Mouse (Mus musculus): ENCODE measurements around the gene Dcun1d2.

Gene Dcun1d2

DNA sequence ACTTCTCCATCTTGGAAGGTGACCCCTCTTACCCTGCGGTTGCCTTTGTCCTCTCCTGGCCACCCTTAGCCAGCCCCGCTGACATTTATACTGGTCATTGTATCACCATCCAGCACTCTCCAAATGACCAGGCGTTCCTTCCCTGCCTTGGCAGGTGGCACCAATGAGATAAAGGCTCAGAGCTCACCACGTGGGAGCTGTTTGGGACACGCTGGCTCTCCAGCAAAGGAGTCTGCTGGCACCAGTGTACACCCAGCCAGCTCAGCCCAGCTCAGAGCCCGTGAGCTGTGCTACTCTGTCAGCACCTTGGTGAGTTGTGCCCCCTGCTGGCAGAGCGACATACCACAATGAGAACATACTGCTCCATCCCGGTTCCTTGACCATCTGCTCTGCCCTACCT is 33.9 kb downstream of the Dcun1d2 start, which contains the start of gene Adprhl1:
Gene Adprhl1 (minus strand): TSS at position 144 of the 400 bp plus-strand sequence.
- DNase-seq (ENCODE audit: low spot score) = peak; percentile 29

DNA sequence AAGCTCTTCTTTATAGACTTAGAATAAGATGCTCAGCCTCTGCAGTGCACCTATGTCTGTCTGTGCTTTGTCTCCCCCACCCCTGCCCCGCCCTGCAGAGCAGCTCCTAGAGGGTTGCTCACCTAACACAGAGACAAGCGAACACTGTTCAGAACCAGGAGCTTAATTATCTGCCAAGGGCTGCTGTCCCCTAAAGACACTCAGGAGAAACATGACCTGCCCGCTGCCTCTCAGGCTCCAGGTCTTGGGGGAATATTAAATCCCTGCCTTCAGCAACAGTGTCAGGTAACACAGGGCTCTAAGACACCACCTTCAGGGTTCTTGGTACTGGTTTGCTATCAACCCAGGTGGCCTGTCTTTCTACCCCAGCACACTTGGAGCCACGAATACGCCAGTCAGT is 34.5 kb downstream of the Dcun1d2 start:
- DNase-seq (ENCODE audit: low spot score) = no peak

DNA sequence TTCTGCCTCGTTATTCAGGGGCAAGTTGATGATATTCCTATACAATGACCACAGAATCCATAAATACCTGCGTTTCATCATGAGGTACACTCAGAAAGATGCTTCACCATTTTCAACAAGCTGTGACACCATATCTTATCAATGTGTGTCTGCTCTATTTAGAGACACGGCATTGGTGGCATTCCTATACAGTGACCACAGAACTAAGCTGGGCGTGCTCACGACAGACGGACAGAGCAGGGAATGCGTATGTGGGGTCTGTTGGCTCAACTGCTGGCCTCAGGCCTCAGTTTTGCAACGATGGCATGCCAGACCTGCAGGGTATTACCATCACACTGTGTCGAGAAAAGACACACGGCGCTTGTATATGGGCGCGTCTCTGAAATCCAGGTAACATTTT is 35.1 kb downstream of the Dcun1d2 start:
- no peak for DNase-seq (ENCODE audit: low spot score)

DNA sequence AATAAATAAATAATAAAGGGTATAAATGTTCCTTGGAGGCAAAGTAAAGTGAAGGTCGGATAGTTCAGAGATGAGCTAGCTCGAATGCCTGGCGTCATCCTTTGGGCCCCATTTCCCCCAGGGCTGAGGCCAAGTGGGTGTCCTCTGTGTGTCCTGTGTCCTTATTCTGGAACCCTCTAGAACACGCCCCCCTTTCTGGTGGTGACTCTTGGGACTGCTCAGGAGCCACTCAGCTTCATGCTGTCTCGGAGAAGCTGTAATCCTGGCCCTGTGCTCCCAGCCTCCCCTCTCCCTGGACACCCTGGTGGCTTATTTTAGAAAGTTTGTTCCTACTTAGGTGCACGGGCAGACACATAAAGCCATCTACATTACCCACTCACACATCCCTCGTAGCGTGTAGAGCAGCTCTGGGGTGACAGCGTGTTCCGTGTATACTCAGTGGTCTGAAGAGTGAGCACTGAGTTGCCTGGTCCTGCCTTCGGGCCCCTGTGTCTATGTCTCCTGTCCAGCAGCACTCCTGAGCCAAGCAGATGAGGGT is 43.5 kb downstream of the Dcun1d2 start:
- no peak for DNase-seq (ENCODE audit: low spot score)

DNA sequence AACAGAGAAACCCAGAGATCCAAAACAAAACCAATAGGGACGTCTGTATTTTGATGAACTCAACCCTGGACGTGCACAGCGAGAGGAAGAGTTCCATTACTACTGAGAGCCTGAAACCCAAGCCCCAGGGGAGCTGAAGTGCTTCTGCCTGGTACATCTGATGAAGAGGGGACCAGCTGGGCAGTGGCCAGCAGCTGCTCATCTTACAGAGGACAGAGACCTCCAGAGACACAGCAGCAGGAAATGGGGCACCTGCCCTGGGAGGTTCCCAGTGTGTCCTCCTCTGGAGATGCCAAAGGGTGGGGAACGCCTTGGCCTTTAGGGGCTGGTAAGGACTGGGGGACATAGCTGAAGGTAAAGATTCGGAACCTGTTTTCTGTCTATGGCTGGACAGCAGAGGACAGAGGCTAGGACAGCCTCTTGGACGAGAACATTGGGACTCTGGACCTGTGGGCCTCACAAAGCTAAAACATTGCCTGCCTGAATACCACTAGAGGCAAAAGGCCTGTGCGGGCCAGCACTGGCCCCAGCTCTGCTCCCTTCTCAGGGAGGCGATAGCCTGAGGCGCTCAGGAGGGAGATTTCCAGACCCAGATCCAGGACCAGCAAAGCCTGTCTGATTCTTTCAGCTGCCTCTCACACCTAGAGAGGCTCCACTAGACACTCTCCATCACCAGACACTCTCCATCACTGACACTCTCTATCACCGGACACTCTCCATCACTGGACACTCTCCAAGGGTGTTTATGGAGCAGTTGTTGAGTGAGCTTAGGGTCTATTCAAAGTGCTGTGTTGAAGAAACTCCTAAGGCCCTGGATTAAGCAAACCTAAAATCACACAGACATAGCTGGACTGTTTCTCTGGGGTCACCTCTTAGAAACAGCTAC is 44.7 kb downstream of the Dcun1d2 start:
- DNase-seq (ENCODE audit: low spot score) = no peak

DNA sequence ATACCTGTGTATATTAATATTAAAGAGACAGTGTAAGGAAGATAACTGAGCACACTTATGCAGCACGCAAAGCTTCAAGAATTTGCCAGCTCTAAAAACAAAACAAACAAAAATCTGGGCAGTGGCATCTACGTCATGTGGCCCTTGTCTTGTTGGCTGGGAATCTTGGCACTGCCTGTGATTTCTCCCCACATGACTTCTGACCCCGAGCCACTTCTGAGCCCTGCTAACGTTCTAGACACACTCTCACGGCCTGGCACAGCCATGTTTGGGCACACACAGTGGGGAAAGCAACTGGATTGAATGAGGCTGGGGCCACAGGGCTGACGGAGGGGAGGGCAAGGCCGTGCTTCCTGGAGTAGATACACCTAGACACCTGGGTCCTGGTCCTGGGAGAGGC is 47.2 kb downstream of the Dcun1d2 start:
- DNase-seq (ENCODE audit: low spot score) = no peak

DNA sequence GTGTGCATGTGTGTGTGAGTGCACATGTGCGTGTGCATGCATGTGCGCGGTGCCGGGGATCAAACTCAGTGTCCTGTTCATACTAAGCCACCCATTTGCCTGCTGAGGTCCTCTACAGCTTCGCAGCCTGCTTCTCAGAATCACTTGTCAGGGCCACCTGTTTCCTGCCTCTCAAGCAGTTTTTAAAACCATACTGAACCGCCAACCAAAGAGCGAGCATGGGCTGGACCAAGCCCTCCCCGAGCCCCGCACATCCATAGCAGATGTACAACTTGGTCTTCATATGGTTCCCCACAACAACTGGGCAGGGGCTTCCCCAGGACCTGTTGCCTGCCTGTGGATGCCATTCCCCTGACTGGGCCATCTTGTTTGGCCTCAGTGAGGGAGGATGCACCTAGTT is 47.9 kb downstream of the Dcun1d2 start:
- no peak for DNase-seq (ENCODE audit: low spot score)

DNA sequence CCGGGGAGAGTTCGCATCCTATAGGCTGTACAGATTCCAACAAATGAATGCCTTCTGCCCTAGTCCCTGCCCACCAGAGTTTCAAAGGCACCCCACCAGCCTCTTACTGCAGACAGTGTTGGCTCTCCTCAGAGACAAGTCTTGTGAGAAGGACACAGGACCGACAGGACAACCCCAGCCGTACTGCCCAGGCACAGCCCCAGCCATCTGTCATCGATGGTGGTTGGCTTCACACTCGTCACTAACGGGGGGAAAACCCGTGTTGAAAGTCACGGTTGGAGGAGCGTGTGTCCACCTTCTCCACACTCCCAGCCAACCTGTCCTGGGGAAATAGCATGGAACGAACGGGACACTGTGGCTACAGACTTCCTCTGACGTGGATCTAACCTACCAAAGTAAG is 53.1 kb downstream of the Dcun1d2 start:
- no peak for DNase-seq (ENCODE audit: low spot score)

DNA sequence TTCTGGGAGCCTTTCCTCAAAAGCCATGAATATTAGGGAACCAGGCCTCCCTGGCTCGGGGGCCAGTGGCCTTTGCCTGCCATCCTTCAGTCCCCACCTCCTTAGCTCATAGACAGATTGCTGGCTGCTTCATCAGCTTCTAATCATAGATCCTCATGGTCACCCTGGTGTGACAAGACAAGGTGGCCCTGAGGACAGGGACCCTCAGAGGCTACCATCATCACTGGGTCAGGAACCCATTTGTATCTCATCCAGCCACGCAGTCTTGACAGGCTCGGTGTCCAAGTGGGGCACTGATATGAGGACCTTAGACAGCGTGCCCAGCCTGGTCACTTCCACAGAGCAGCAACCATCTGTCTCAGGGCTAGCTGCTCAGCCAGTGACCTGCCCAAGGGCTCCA is 57.5 kb downstream of the Dcun1d2 start:
- no peak for DNase-seq (ENCODE audit: low spot score)

DNA sequence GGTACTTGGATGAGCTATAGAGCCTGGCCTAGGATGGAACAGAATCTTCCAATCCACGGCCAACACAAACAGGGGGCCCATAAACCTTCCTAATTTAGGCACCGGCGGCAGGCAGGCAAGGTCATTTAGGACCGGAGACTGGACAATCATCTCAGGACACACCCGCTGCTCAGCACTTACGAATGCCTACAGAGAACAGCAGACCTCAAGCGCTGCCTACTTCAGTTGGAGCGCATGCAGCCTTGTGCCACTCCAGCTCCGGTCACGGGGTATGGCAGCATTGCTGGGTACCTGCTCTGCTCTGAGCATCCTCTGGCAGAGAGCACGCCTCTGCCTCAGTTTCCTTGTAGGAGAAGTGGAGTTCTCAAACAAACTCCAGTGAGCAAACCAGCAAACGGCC is 58.1 kb downstream of the Dcun1d2 start:
- no peak for DNase-seq (ENCODE audit: low spot score)

DNA sequence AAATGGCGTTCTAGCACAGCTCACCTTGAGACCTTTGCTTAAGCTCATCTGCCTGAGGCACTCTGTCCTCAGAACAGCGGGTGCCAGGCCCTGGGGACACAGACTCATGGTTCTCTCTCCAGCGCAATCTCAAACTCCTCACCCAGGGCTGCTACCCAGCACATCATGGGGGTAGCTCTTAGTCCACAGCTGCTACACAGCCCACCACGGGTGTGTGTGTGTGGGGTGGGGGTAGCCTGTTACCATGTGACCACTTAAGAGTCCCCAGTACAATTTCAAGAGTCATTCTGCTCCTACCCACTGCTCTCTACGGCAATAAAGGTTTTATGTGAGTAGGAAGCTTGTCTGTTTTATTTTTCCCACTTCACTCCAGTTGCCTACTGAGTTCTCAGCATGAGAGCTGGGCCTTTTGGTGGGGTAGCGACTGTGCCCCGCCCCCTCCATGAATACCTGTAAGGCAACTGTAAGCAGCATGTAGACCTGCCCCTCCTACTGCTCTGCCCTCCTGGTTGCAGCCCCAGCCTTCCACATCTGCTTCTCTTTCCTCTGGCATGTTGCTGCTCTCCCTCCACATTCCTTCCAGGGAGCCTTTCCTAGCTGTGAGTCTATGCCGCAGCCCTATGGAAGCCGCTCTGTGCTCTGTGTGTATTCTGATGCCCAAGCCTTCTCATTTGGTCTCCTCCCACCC is 58.9 kb downstream of the Dcun1d2 start:
- DNase-seq (ENCODE audit: low spot score) = no peak

DNA sequence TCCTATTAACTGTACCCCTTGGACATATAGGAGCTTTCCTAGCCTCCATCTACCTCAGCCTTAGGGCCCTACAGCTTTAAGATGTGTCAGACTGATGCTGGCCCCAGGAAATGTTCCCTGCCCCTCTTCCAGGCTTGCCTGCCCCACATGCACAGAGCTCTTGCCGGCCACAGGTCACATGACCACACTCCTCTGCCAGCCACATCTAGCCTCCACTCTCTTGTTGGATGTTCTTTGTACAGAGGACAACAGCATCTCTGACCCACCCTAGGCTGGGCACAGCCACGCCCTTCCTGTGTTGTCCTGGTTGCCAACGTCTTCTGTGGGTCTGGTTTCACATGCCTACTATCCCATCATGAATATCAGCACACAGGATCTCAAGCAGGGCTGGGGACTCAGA is 60.7 kb downstream of the Dcun1d2 start:
- DNase-seq (ENCODE audit: low spot score) = no peak

DNA sequence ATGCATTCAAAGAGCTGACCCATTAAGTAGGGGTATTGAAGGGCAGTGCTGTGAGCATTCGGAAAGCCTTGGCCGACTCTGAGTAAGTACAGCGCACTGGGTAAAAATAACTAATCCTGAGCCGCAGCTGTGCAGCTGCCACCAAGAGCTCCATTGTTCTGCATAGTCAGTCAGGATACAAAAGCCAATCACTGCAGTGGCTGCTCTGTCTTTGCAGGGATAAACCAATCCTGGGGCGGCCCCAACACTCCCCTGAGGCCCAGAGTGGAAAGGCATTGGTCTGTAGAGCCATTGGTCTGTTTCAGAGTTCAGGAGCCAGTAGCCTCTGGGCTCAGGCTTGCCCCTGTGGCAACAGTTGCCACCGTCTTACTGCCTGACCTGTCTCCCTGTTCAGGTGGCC is 61.6 kb downstream of the Dcun1d2 start:
- no peak for DNase-seq (ENCODE audit: low spot score)

DNA sequence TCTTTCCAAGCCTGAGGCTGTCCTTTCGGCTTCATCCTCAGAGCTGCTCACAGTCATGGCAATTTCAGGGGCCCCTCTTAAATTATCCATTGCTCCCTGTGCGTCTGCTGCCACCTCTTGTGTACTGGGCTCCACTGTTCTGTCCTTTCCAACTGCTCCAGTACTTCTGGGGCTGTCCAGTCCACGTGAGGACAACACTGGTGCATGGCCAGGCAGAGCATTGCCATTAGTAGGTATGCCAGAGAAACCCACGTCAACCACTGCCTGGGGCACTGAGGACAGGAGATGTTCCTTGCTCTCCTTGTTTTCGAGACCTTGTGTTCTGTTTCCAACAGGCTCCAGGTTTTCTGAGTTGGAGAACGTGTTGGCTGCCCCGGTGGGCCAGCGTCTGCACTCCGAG is 63.5 kb downstream of the Dcun1d2 start:
- no peak for DNase-seq (ENCODE audit: low spot score)

DNA sequence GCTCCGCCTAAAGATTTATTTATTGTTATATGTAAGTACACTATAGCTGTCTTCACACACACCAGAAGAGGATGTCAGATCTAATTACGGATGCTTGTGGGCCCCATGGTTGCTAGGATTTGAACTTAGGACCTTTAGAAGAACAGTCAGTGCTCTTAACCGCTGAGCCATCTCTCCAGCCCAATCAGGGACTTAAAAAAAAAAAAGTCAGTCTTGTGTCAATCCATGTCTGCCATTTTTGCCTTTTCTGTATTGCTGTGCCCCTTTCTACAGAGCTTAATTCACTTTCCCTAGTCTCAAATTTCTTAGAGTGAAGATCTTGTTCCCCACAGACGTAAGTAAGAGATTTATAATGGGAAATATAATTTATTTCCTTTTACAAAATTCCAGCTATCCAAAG is 69.5 kb downstream of the Dcun1d2 start:
- no peak for DNase-seq (ENCODE audit: low spot score)

DNA sequence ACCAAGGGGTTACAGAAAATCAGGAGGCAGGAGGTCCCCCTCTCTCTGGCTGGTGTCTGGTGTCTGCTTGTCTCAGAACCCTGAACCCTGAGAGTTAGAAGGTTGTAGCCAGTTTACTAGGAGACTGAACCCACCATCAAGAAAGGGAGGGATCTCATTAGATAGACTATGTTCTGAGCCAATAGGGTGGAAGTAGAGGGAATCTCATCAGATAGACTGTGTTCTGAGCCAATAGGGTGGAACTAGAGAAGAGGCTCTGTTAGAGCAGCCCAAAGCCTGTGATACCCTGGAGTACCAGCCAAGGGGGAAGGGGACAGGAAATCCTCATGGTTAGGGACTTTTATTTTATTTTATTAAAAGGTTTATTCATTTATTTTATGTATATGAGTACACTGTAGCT is 69.9 kb downstream of the Dcun1d2 start:
- DNase-seq (ENCODE audit: low spot score) = no peak

DNA sequence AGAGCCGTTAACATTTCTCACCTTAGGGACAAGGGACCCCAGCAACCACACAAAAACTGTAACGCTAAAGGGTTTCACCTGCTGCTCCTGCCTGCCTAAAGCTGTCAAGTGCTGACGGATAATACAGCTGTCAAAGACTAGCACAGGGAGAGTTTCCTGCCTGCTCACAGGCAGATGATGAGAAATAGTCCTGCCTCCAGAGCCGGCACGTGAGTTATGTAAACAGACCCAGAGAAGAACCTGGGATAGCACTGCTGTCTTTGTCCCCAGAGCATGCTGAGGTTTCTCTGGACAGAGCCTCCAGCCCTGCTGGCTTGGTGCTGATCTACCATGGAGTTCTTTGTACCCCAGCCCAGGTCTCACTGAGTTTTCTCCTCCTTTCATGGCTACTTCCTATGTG is 70.8 kb downstream of the Dcun1d2 start:
- DNase-seq (ENCODE audit: low spot score) = no peak

DNA sequence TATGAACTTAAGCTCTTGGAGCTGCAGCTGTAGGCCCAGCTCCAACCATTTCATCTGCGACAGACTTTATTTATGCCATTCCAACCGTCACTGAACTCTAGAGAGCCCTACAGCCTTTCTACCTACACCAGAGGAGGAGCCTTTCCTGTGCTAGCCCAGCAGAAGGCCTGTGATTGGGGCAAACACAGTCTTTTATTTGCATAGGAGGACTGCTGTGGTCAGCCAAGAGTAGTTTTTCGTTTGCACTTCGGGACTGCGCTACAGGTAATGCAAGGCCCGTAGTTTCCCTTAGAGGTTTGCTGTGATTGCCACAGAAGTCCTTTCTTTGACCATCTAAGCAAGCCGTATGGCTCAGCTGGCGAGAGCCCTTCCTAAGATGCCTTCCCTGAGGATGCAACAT is 71.5 kb downstream of the Dcun1d2 start:
- DNase-seq (ENCODE audit: low spot score) = no peak

DNA sequence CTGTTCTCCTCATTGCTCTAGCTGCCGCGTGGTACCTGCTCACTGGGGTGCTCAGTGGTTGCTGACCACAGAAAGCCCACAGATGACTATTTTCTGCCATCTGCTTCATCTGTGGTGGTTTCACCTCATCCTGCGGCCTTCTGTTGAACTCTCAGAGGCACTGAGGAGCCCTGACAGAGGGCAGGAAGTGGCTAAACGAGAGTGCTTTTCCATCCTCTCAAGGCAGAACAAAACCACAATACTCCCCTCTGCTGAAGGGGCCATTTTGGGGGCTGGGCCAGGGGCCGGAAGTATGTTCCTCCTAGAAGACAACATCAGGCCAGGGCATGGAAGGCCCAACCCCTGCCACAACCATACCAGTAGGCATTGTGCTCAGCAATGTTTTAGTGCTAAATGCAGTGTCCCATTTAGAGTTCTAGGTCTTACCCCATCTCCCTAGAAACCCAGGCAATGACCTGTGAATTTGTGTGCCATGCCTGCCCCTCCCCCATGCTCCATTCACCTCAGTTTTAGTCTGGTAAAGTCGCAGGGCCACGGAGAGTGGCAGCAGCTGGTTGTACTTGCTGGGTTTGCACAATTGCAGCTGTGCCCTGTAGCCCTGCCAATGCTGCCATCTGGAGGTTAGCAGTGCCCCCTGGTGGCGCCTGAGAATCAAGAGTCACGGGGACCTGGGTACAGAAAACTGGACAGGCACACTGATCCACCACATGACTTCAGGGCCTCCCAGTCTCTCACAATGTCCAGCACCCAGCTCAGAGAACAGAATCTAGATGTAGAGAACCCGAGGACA is 74.3 kb downstream of the Dcun1d2 start:
- DNase-seq (ENCODE audit: low spot score) = peak; percentile 78

DNA sequence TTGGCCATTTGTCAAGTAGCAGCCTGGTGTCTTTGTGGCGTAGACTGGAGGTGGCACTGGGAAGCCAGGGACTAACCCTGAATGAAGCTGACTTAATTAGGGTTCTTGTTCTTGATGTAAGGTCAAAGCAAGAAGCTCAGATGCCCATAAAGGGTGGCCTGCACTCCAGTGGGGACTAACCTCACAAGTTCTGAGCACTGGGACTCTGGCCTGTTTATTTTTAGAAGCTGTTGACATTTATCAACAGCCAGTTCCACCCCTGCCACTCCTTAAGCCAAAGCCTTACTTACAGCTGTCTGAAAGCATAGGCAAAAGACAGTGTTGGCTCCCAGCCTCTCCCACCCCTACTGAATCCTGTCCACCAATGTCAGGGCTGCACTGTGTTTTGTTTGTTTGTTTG is 78.2 kb downstream of the Dcun1d2 start:
- no peak for DNase-seq (ENCODE audit: low spot score)

DNA sequence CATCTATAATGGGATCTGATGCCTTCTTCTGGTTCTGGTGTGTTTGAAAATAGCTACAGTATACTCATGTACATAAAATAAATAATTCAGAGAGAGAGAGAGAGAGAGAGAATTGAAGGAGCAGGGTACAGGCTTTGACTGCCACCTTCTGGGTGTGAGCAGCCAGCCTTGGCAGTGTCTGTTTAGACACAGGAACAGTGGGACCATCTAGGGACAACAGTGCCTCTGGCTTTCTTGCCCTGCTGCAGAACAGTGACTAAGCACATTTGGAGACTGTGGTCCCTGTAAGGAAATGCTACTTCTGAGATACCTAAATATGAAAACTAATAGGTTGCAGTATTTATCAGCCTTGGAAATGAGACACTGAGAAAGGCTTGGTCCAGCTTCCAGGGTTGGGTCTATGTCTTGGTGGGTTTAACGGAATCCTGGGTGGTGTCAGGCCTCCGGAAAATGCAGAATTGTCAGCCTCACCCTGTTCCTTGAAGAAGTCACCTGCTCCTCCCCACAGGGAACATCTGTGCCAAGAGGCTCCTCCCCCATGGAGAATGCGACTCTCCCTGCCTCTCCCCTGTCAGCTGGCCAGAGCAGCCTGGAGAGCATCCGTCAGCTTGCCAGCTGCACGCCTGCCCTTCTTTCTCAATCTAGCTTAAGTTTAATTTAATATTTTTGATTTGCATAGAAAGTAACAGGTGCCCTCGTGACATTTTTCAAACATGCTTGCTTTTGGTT is 79.1 kb downstream of the Dcun1d2 start:
- peak; percentile 59 for DNase-seq (ENCODE audit: low spot score)

DNA sequence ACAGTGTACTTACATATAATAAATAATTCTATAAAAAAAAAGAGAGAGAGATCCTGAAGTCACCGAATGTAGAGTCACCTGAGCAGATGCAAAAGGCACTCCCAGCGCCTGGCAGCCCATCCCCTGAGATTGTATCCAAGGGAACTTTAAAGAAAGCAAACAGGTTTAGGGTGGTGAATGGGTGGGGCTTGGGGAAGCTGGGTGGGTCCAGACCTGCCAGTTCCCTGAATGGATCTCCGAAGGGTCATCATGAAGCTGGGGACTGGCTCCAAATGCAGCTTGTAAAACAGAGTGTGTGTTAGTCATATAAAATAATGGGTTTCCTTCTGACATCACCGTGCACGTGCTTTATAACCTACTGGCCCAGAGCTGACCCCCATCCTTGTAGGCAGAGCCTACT is 81.6 kb downstream of the Dcun1d2 start:
- DNase-seq (ENCODE audit: low spot score) = no peak
